11 mouse cellular contexts compared by ENCODE assay signal in genomic region chr16:23314790-23315189, GRCm38 (mm10).
A peak's percentile ranks its signal among the peaks of the same experiment; 100 is the strongest.
DNase-seq lines count a peak whose midpoint lies in the region; ATAC-seq and TF ChIP-seq lines count a peak whose summit lies in the region.
"Had no signal": no experiment of that assay in that cellular context is flagged by ENCODE, and none has a peak within 500 bp of the region (broad histone marks: within the 10 kb centered on the region; RNA-seq: fewer than 3 reads in every experiment).

No protein-coding gene starts in this region.

- intact Hi-C loops in gastrocnemius, adult 2 months (cut with DNase I), result no loop called here
- intact Hi-C loops in gastrocnemius, postnatal 14 days (cut with DNase I; ENCODE audit: low total_unique reads), result no loop called here

- H3K36me3 ChIP-seq in heart, embryonic 13.5 days, result peaks cover 2% of the 10 kb centered on the region; the same call in 1 of the 2 replicates
- peaks cover 12% of the 10 kb centered on the region; the same call in 1 of the 2 replicates for H3K36me3 ChIP-seq in forebrain, embryonic 15.5 days

- peak overlapping the region; percentile 46 for H3K27ac ChIP-seq in gastrocnemius, adult 2 months
- H3K27ac ChIP-seq in heart, embryonic 13.5 days (replicated peaks), result peak overlapping the region; percentile 61
- no peak overlapping the region for H3K27ac ChIP-seq in forebrain, embryonic 15.5 days (replicated peaks)
- H3K27ac ChIP-seq: hindbrain, postnatal 0 days; midbrain, embryonic 12.5 days had no signal

- H3K4me2 ChIP-seq in heart, embryonic 13.5 days, result no peak overlapping the region
- no peak overlapping the region for H3K4me2 ChIP-seq in forebrain, embryonic 15.5 days (replicated peaks)
- H3K4me2 ChIP-seq: midbrain, embryonic 12.5 days had no signal

- WGBS in heart, embryonic 13.5 days, result 32% methylated on average over 7 of the region's 7 CpGs
- whole genome bisulfite sequencing in forebrain, embryonic 15.5 days, result 16% methylated on average over 7 of the region's 7 CpGs

- H3K9ac ChIP-seq in heart, embryonic 13.5 days, result no peak overlapping the region
- no peak overlapping the region for H3K9ac ChIP-seq in forebrain, embryonic 15.5 days (replicated peaks)
- H3K9ac ChIP-seq: midbrain, embryonic 12.5 days had no signal

- no peak for ATAC-seq in heart, embryonic 13.5 days (ENCODE audit: extremely low read depth, insufficient number of reproducible peaks, low FRiP score, low TSS enrichment)
- ATAC-seq in forebrain, embryonic 15.5 days (replicated peaks), result no peak
- ATAC-seq: activated CD4-positive, CD25-positive, alpha-beta regulatory T cell, adult 4 months; hindbrain, postnatal 0 days had no signal

- H3K9me3 ChIP-seq in heart, embryonic 13.5 days, result no peaks in the 10 kb centered on the region
- no peaks in the 10 kb centered on the region for H3K9me3 ChIP-seq in forebrain, embryonic 15.5 days
- H3K9me3 ChIP-seq: midbrain, embryonic 12.5 days had no signal

- H3K27me3 ChIP-seq in heart, embryonic 13.5 days (replicated peaks), result no peaks in the 10 kb centered on the region
- no peaks in the 10 kb centered on the region for H3K27me3 ChIP-seq in forebrain, embryonic 15.5 days
- H3K27me3 ChIP-seq: midbrain, embryonic 12.5 days had no signal

- DNase-seq in gastrocnemius, adult 2 months, result no peak
- DNase-seq in gastrocnemius, postnatal 14 days, result no peak
- peak; percentile 35 for DNase-seq in 416B (ENCODE audit: low read depth)
- peak; percentile 74 for DNase-seq in lung, postnatal 25 days (ENCODE audit: low spot score)
- no peak for DNase-seq in cerebellum, adult 9-10 months
- DNase-seq in adipocyte (ENCODE audit: low spot score), result no peak

- H3K4me3 ChIP-seq in gastrocnemius, adult 2 months, result no peak overlapping the region
- no peak overlapping the region for H3K4me3 ChIP-seq in heart, embryonic 13.5 days
- H3K4me3 ChIP-seq in forebrain, embryonic 15.5 days, result no peak overlapping the region
- H3K4me3 ChIP-seq: midbrain, embryonic 12.5 days had no signal

- H3K4me1 ChIP-seq in heart, embryonic 13.5 days, result peaks cover 14% of the 10 kb centered on the region
- H3K4me1 ChIP-seq in forebrain, embryonic 15.5 days, result no peaks in the 10 kb centered on the region
- H3K4me1 ChIP-seq: midbrain, embryonic 12.5 days had no signal

- TF ChIP-seq CTCF in gastrocnemius, adult 2 months (IDR thresholded peaks at IDR 0.05), result no peak

Comparison
In these comparisons a context has a peak if more than half of its experiments do, and no peak if none do; other contexts are left out.
1. DNase-seq: peak in 416B (single experiment) and lung, postnatal 25 days (single experiment); none in gastrocnemius, adult 2 months (single experiment), gastrocnemius, postnatal 14 days (single experiment), cerebellum, adult 9-10 months (single experiment) and adipocyte (single experiment).